Mouse (Mus musculus) C2C12 (cell line): Measurements from ENCODE around the gene Fcgrt.

Source experiments
- CTCF ChIP-seq: IDR thresholded peaks from one replicate; pipeline ENCODE4 v1.5.1; 2011; ENCODE audit not compliant: control insufficient read depth, insufficient read depth, insufficient read length
- FOSL1 ChIP-seq: IDR thresholded peaks from one replicate; pipeline ENCODE4 v1.8.0; 2011; ENCODE audit warnings: mild to moderate bottlenecking, low read length; ENCODE audit not compliant: poor library complexity, insufficient read depth, severe bottlenecking
- MYOD1 ChIP-seq: IDR thresholded peaks from one replicate; pipeline ENCODE4 v1.6.1; 2011; ENCODE audit warnings: low read depth; ENCODE audit not compliant: control insufficient read depth, insufficient read length
- USF1 ChIP-seq: IDR thresholded peaks from one replicate; pipeline ENCODE4 v1.6.1; 2011; ENCODE audit warnings: low read depth, mild to moderate bottlenecking, control low read depth, moderate library complexity

GRCm38 (mm10) chr7:45062239-45062835, 41.3 kb downstream of the Fcgrt start, which contains the start of the genes Nosip and Prrg2:
- no peak for TF ChIP-seq USF1
- TF ChIP-seq CTCF: no peak
- no peak for TF ChIP-seq MYOD1
- TF ChIP-seq FOSL1: no peak
